Mouse (Mus musculus): ENCODE data around the gene Malrd1.

Gene Malrd1

DNA sequence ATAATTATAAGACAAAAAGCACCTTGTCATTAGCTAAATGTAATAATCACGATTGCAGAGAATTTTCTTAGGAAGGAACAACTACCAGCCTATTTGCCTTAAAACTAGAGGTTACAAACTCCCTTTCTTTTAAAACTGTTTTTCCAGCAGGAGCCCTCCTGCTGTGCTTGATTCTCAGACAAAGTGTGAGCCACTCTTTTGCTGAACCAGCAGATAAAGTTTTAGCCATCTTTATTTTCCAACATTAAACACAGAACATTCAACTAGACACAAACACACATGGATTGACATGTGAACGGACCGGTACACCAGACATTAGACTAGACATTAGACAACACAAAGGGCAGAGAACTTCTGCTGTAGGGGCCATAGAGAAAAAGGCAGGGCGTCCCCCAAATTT lies 505.3 kb downstream of the Malrd1 start:
- DNase-seq (ENCODE audit: low spot score), result no peak

- DNase-seq (ENCODE audit: low spot score), result no peak
These were observed 506.5 kb downstream of the Malrd1 start for GRCm38 (mm10) chr2:16032804-16033203.

DNA sequence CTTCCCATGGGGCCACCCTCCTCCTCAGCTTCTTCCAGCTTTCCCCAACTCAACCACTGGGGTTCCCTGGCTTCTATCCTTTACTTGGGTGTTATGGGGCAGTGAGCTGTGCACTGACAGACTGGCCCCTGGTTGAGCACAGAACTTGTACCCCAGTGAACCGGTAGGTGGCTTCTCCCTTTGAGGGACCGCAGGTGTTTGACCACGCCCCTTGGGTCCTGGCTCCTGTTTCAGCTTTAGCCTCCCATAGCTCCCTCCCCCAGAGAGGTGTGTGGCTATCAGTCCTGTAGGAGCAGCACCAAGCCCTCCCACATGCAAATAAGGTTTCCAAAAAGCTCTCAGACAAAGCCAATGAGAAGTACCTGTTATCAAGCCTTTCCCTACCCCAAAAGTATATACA lies 584.4 kb downstream of the Malrd1 start:
- DNase-seq (ENCODE audit: low spot score), result no peak

GRCm38 (mm10) chr2:16113333-16113732 lies 587.1 kb downstream of the Malrd1 start:
- DNase-seq (ENCODE audit: low spot score), result no peak

- no peak for DNase-seq (ENCODE audit: low spot score)
These were observed 621.7 kb downstream of the Malrd1 start for GRCm38 (mm10) chr2:16147999-16148398.

DNA sequence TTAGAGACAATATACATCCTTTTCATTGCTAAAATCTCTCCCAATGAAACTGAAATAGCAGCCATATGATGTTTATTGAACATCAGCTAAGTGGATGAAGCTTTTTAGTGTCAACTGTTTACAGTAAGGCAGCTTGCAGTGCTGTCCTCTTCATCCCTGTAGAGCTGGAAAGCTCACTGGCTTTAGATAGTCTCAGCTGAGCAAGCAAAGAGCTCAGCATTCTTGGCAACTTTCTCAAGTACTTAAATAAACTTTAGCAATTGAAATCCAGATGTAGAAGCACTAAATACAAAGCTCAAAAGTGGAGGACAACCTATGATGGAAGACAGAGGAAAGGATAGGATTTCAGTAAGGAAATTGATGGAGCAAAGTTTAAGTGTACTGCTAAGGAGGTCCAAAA lies 626.3 kb downstream of the Malrd1 start:
- no peak for DNase-seq (ENCODE audit: low spot score)

GRCm38 (mm10) chr2:16163246-16163989 lies 637.1 kb downstream of the Malrd1 start:
- peak; percentile 23 for DNase-seq (ENCODE audit: low spot score)

GRCm38 (mm10) chr2:16168611-16169010 lies 642.3 kb downstream of the Malrd1 start:
- no peak for DNase-seq (ENCODE audit: low spot score)

GRCm38 (mm10) chr2:16172086-16172485 lies 645.8 kb downstream of the Malrd1 start:
- DNase-seq (ENCODE audit: low spot score), result no peak

DNA sequence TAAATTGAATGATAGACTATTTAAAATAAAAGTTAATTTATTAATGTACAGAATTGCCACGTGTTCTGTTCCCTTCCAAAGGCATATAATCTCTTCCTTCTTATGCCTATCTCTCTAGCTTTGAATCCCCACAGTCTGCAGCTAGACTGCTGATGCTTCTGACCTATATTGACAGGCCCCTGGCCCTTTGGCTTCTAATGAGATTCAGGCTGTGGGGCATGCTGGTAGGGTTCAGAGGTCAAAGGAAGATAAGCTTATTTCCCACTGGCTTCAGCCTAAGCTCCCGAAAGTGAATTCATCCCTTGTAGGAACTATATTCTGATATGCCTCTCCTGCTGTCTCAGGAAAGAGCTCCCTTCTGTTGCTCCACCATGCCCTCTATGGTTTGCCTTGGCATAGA lies 647.1 kb downstream of the Malrd1 start:
- DNase-seq (ENCODE audit: low spot score), result no peak

DNA sequence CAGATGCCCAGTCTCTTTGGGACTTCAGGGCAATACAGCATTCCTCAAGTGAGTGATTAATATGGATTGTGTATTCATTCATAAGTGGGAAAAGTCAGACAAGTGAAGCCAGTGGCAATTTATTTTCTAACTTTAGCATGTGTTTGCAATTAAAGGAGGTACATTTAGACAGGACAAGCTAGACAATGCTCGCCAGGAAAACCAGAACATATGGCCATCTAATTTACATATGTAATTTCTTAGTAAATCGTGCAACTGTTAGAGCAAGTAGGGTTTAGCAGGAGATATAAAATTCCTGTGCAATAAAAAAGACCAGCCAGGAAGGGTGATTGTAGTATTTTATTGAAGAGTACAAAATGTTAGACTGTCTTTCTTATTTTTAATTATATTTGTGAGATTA lies 655.9 kb downstream of the Malrd1 start:
- no peak for DNase-seq (ENCODE audit: low spot score)

- no peak for DNase-seq (ENCODE audit: low spot score)
These were observed 656.9 kb downstream of the Malrd1 start for GRCm38 (mm10) chr2:16183158-16183557.

DNA sequence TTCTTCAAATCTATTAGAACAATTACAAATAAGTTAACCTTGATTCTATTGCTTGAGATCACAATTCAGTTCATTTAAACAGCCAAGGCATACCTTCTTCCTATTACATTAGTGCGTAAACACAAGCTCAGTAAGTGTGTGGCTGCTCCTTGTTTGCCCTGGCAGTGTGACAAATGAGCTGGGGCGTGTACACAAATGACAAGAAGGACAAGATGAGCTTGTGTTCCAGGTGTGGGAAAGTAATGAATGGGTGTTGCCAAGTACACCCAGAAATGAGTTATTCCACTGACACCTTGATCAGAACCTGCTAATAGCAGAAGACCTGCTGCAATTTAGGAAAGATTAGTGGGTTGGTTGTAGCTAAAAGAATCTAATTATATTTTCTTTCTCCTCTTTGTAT lies 683.7 kb downstream of the Malrd1 start:
- DNase-seq (ENCODE audit: low spot score), result no peak

DNA sequence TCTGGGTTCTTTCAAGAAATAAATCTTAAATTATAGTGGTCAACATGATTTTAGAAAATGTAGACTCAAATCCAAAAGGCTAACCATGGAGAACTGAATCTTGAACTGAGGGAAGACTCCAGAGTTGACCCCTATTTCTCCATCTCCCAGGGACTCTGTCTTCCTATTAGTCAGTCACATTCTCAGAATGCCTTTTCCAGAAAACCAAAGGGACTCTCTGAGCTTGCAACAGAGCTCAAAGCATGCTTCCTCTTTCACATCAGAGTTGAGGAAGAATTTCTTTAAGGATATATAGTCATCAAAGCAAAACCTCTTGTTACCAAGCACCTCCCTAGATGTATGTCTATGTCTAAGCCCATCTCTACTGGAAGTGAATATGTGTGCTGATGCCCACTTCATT lies 686.5 kb downstream of the Malrd1 start:
- DNase-seq (ENCODE audit: low spot score), result no peak

DNA sequence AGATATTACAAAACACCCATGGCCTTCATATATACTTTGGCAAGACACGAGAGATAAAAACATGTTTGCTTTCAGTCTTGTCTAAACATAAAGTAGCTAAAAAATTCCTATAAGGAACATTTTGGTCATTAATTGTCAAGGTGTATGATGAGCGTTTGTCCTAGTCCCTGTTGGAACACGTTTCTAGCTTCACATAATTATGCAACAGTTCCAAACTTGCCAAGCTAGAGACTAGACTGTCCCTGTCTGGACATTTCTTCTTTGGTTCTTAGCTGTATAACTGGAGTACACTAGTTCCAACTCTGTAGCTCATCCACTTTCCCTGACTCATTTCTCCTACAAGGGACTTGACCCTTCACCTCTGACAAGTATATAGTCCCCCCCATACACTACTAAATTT lies 687.8 kb downstream of the Malrd1 start:
- no peak for DNase-seq (ENCODE audit: low spot score)

DNA sequence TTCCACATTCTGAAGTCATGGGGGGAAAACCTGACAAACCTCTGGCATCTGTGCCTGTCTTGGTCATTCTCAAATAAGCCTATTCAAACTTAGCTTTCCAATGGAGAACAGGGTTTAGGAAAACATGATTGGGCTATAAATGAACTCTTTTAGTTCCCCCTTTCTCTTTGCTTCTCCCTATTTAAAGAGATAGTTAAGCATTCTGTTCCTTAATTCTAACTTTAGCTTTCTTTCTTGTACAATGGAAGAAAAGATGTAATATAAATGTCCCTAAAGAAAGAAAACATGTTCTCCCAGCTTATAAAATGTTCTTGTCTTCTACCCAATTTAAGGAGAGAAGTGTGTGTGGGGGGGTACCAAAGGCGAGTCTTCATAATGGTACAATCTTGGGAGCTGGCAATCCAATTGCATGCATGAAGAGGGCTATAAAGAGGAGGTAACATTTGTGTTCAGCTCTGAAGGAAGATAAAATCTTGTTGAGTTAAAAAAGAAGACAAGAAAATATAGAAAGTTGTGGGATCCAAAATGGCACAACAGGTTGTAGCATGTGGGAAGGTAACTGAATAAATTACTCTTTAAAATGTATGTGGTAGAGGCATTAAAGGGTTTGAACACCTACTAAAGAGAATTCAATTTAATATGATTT lies 702.0 kb downstream of the Malrd1 start:
- no peak for DNase-seq (ENCODE audit: low spot score)

DNA sequence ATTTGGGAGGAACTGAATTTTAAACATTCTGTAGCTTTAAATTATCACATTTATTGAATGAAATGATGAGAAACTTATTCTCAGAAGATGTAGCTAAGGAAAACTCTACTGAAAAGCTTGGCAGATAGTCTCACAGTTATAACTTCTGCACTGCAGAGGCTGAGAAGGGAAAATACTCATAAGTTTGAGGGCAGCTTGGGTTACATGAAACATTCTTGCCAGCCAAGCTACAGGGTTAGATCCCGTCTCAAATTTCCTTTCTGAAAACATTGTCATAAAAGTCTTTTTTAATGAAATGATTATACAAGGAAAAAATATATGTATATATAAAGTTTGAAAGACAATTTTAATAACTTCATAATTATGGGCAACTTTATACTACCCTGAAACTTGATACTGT lies 714.6 kb downstream of the Malrd1 start:
- no peak for DNase-seq (ENCODE audit: low spot score)

- no peak for DNase-seq (ENCODE audit: low spot score)
These were observed 716.8 kb downstream of the Malrd1 start for GRCm38 (mm10) chr2:16243097-16243496.

DNA sequence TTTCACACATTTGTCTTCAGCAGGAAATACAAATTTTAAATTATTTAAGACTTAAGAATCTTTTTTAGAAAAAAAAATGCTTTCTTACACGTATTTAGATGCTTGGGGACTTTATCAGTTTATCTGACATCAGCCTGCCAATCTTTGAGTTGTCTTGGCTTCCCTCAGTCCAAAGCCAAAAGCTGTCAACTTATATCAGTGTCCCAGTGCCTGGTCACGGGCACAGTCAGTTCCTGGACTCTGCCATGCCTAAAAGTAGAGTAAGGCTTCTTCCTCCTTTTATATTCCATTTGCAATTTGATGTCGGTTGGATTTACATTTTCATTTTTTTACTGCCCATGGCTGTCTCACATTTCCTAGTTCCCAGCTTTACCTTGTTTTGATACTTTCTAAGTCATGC lies 722.6 kb downstream of the Malrd1 start:
- no peak for DNase-seq (ENCODE audit: low spot score)

DNA sequence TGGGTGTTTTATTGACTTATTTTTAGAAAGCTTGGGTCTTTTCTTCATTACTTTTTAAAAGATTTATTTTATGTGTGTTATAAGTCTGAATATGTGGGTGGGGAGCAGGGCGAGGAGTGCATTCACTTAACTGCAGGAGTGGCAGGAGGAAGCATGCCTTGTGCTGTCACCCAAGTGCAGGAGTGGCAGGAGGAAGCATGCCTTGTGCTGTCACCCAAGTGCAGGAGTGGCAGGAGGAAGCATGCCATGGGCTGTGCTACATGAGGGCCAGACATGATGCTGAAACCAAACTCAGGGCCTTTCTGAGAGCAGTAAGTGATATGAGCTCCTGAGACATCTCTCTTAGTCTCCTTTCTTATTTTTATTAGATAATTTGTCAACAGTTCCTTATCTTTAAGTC lies 726.0 kb downstream of the Malrd1 start:
- no peak for DNase-seq (ENCODE audit: low spot score)

All from left cerebral cortex, adult 11 months (tissue).